Mouse (Mus musculus): ENCODE results near the gene Npcd. TPM values are rescaled to one million over a fixed set of nuclear protein-coding genes. Genes with fewer than 3 reads are reported as not detected.

The Npcd gene
- 0.51 TPM in 1 of 2 replicates, not detected in the other for total RNA-seq (2015)
- 0.34 TPM in 1 of 2 replicates, not detected in the other for total RNA-seq (2017)

GRCm38 (mm10) chr15:79834130-79834880 lies at the start of gene Npcd, which contains the start of gene Cbx6:
TSS of gene Npcd (minus strand) at chr15:79834237.
TSS of gene Cbx6 (minus strand) at chr15:79834688.
- peak; percentile 70 for ATAC-seq (replicated peaks; ENCODE audit: poor library complexity)

GRCm38 (mm10) chr15:79883352-79883822 lies 49.4 kb upstream of the Npcd start:
- ATAC-seq (replicated peaks; ENCODE audit: poor library complexity): peak; percentile 97

GRCm38 (mm10) chr15:79882623-79883267 lies 48.7 kb upstream of the Npcd start:
- ATAC-seq (replicated peaks; ENCODE audit: poor library complexity): no peak

GRCm38 (mm10) chr15:79880477-79880876 lies 46.4 kb upstream of the Npcd start:
- ATAC-seq (replicated peaks; ENCODE audit: poor library complexity): no peak

GRCm38 (mm10) chr15:79879319-79879718 lies 45.3 kb upstream of the Npcd start:
- peak; percentile 45 for ATAC-seq (replicated peaks; ENCODE audit: poor library complexity)

- ATAC-seq (replicated peaks; ENCODE audit: poor library complexity): no peak
Observed at GRCm38 (mm10) chr15:79878725-79879136, 44.7 kb upstream of the Npcd start.

GRCm38 (mm10) chr15:79875261-79875995 lies 41.4 kb upstream of the Npcd start:
- no peak for ATAC-seq (replicated peaks; ENCODE audit: poor library complexity)

GRCm38 (mm10) chr15:79873995-79874394 lies 40.0 kb upstream of the Npcd start:
- ATAC-seq (replicated peaks; ENCODE audit: poor library complexity): no peak

GRCm38 (mm10) chr15:79873545-79873944 lies 39.5 kb upstream of the Npcd start:
- ATAC-seq (replicated peaks; ENCODE audit: poor library complexity): no peak

GRCm38 (mm10) chr15:79867260-79868002 lies 33.4 kb upstream of the Npcd start:
- no peak for ATAC-seq (replicated peaks; ENCODE audit: poor library complexity)

GRCm38 (mm10) chr15:79859821-79860220 lies 25.8 kb upstream of the Npcd start:
- ATAC-seq (replicated peaks; ENCODE audit: poor library complexity): no peak

- ATAC-seq (replicated peaks; ENCODE audit: poor library complexity): no peak
Observed at GRCm38 (mm10) chr15:79858979-79859378, 24.9 kb upstream of the Npcd start.

GRCm38 (mm10) chr15:79850143-79850542 lies 16.1 kb upstream of the Npcd start:
- ATAC-seq (replicated peaks; ENCODE audit: poor library complexity): no peak

GRCm38 (mm10) chr15:79847100-79847499 lies 13.1 kb upstream of the Npcd start:
- ATAC-seq (replicated peaks; ENCODE audit: poor library complexity): no peak

- ATAC-seq (replicated peaks; ENCODE audit: poor library complexity): no peak
Observed at GRCm38 (mm10) chr15:79845986-79846385, 11.9 kb upstream of the Npcd start.

GRCm38 (mm10) chr15:79842985-79843384 lies 8.9 kb upstream of the Npcd start:
- no peak for ATAC-seq (replicated peaks; ENCODE audit: poor library complexity)

GRCm38 (mm10) chr15:79840281-79840680 lies 6.2 kb upstream of the Npcd start:
- no peak for ATAC-seq (replicated peaks; ENCODE audit: poor library complexity)

GRCm38 (mm10) chr15:79834881-79835260 lies 834 bp upstream of the Npcd start:
- ATAC-seq (replicated peaks; ENCODE audit: poor library complexity): no peak

- no peak for ATAC-seq (replicated peaks; ENCODE audit: poor library complexity)
Observed at GRCm38 (mm10) chr15:79833251-79834050, 586 bp downstream of the Npcd start.

All from megakaryocyte progenitor cell, adult 5-6 weeks (primary cell).